Mouse (Mus musculus): ENCODE measurements around the gene Dhdds.

Dhdds gene

GRCm38 (mm10) chr4:134000466-134001438 is at the start of gene Dhdds:
Gene Dhdds (minus strand): TSS chr4:134000918.
- DNase-seq: peak; percentile 94

DNA sequence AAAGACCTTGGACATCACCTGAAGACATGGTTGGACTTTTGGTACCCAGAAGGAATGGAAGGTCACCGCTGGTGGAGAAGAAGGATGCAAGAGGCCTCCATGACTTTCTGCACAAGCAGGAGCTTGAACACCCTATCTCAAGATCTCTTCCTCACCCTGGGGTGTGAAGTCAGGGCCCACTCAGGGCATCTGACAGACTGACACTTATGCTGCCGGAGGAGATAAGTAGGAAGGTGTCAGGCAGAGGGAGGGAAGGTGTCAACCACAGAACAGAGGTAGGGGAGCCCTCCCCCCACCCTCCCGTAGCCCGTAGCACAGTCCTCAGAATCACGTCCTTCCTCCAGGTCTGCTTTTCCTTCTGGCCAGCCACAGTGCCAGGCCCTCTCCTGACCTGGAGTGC is 46.9 kb upstream of the Dhdds start:
- no peak for DNase-seq

- DNase-seq: no peak
These were observed 42.3 kb upstream of the Dhdds start for GRCm38 (mm10) chr4:134043041-134043440.

GRCm38 (mm10) chr4:134041317-134042123 is 40.8 kb upstream of the Dhdds start:
- no peak for DNase-seq

DNA sequence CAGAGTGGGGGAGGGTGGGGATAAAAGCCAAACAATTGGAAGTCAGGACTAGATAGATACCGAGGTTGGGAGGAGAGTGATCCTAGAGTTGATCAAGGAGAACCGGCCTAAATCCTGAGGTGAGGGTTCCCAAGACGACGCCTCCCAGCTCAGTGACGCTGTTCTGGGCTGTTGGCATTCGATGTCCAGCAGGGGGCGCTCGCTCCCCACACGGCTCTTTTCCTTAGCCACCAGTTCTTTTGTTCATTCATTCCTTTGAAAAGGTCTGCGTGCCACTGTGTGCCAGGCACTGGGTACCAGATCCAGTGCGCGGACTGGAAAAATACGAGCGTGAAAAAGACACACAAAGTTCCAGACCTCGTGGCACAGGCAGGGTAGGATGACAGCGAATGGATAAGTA is 35.2 kb upstream of the Dhdds start:
- DNase-seq: peak; percentile 74

DNA sequence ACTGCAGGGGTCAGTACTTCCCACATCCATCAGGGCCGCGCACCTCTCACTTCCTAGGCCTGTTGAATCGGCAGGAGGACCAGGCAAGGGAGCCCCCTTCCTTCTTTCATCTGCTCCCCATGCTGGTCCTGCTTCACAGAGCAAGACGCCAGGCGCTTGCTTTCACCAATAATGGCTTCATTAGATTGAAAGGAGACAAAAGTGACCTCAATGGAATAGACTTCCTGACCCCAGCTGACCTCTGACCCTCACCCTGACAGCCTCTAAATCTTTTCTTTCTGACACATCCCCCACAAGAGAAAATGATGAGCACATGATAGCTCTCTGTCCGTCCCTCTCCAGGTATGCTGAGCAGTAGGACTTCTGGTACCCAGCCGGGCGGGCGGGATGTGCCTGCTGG is 25.1 kb upstream of the Dhdds start:
- no peak for DNase-seq

DNA sequence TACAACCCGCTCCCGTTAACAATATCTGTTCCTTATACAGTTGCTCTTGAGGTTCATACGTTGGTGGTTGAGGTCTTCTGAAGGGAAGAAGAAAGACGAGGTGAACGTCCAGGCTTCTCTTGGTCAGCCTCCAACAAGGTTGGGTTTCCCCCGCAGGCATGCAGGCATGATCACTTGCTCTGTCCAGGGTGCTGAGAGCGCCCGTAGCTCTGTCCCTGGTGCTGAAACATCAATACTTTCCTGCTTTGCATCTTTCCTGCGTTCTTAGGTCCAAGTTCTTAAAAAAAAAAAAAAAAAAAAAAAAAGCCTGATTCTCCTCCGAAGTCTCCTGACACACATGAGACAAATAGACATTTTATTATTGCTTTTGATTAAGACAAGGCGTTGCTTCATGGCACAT is 19.9 kb upstream of the Dhdds start:
- DNase-seq: no peak

DNA sequence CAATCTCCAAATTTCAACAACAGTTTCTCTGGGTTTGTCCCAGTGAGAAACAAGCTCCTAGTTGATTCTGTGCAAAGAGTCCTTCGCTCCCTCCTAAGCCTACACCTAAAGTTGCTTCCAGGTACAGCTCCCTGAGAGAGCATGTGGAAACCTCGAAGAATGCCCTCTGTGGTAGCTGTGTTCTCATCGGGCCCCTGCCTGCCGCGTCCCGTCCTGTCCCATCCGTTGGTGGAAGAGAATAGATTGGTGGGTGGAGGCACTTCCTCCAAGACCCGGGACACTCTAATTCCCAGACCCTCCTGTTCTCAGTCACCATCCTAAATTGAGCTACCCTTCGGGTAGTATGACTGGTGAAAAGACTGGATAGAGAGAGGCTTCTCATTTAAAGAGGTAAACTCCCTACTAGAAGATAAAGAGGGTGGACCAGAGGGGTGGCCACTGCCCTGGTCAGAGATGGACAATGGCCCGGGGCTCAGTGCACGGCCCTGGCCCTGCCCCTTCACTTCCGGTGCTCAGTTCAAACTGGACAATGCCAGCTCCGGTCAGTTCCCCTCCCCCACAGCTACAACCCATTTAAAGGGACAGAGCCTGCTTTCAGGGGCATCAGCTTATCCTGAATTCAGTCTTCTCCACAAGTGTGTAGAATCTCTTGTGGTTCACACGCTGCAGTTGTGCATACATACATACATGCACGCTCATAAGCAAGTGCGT is 19.1 kb upstream of the Dhdds start:
- no peak for DNase-seq

DNA sequence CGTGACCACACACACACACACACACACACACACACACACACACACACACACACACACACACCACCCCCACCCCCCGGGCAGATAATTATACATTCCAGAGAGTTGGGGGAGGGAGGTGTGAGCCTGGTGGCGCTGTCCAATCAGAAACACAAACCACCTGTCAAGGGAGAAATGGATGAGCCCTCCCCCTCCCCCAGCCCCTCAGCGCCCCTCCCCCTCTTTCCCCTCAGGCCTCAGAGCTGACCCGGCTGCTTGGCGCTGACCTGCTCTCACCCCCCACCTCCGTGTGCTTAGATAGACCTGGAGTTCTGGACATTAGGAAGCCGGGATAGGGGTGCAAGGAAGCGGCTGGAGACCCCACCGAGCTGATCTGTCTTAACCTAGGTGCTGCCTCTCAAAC is 18.5 kb upstream of the Dhdds start:
- DNase-seq: no peak

GRCm38 (mm10) chr4:134018779-134019145 is 18.0 kb upstream of the Dhdds start, which contains the start of gene Lin28a:
Gene Lin28a (minus strand): TSS chr4:134018841.
- DNase-seq: no peak

GRCm38 (mm10) chr4:134018038-134018778 is 17.5 kb upstream of the Dhdds start:
- no peak for DNase-seq

DNA sequence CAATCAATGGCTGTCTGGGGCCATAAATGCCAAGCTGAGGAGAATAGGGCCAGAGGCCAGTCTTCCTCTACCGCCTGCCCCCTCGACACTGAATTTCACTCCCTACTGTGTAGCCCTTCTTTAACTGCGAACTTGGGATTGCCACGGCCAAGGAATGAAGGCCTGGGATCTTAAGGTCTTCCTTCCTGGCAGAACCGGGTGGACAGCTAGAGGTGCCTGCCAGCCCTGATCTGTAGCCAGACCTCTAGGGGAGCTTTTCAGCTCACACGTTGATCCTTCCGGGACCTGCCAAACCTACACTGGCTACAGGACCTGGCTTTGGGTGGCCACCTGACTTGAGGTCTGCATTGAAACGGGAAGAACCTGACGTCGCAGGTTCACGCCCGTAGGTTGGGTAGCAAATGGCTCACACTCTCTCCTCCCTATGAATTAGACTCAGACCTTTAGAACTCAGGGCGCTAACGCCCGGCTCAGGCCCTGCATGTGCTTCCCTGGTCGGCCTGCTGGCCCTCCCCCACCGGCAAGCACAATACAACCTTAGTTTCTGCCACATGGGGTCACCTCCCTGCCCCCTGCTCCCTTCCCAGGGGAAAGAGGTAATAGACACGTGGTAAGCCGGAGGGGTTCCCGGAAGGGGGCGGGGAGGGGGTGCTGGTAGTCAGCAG is 16.6 kb upstream of the Dhdds start:
- no peak for DNase-seq

DNA sequence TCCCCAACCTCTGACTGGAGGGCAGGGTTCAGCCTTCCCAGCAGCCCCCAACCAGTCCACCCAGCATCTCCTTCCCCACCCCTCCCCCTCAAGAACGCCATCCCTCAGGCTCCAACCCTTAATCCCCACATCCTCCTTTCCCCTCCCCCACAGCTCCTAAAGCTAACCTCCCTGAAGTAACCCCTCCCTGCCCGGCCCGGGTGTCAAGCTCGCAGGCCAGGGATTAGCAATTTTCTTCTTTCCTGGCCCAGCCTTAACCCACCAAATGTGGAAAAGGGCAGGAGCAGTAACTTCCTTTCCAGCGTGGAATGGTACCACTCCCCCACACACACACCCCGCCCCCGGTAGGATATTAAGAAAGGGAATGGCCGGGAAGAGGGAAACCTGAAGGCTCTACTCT is 16.0 kb upstream of the Dhdds start:
- DNase-seq: no peak

GRCm38 (mm10) chr4:134016208-134016607 is 15.5 kb upstream of the Dhdds start:
- no peak for DNase-seq

DNA sequence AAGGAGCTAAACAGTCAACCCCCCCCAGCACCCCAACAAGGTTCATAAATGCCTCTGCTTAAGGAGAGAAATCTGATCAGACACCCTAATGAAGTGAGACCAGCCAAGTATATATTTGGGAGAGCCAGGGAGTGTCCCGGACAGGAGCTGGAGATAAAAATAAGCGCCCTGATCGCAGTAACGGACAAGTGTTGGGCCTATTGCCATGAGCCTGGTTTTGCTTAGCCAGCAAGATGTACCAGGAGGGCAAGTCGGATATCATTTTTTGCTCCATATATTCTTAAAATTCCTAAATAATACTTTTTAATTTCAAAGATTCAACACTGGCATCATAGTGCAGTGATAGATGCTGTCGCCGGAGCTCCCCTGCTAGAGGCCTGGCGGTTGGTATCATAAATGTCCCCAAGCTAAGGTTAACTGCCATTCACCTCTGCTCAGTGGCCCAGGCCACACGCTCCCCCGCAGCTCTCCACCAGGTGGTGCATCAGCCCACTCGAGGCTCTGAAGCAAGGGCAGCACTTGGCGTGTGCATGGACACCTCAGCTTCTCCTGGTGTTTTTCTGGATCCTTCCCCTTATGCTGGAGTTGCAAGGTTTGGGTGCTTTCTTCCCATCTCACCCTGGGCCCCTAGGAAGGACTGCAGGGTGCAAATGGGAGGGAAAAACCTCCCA is 12.3 kb upstream of the Dhdds start:
- no peak for DNase-seq

DNA sequence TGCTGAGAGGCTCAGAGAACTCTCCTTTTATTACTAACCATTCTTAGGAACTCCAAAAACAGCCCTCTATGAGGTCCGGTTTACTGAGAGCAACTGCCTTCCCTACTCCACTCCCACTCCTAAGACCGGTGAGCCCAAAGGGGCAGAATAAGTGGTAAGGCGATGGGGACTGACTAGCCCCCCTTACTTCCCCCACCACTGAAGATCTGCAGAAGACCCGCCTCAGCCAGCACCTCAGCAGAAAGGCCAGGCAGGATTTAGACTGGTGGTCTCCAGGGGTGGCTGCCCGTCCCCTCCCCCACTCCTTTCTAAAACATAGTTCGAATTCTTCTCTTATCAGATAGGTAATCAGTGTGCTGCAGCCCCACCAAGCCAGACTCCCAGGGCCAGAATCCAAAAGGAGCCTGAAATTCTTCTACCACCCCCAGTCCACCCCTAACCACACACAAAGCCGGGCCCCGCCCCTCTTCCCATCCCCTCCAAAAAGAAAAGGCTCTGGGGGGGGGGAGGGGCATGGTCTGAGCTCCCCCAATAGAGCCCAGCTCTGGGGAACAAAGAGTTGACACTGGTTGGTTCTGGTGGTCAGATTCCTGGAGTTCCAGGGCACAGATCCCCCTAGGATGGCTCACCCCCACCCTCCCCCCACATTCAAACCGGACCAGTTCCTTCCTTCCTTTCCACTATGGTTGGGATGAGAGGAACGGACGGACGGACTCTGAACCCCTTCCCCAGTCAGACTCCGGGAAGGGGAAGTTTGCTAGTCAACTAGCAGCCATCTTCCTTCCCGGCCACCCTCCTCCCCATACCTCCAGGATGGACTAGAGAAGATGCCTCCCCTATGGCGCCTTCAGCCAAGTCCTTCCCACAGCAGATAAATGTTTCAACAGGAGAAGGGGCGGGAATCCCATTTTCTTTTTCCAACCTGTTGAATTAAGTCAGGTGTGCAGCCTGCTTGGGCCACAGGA is 11.0 kb upstream of the Dhdds start:
- no peak for DNase-seq

- no peak for DNase-seq
These were observed 9.0 kb upstream of the Dhdds start for GRCm38 (mm10) chr4:134009709-134010108.

DNA sequence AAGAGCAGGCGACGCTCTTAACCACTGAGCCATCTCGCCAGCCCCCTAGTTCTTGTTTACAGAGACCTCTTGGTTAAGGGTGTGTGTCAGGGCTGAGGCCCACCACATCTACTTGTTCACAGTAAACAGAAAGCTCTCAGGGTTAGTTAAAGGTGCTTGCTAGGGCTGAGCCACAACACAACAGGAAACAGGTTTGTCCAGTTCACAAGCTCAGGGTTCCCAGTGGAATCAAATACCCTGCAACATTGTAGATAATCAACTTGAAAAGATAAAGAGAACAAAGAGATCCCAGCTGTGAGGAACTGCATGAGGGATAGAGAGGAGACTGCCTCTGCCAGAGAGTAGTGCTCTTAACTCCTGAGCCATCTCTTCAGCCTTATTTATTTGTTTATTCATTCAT is 6.1 kb upstream of the Dhdds start:
- no peak for DNase-seq

DNA sequence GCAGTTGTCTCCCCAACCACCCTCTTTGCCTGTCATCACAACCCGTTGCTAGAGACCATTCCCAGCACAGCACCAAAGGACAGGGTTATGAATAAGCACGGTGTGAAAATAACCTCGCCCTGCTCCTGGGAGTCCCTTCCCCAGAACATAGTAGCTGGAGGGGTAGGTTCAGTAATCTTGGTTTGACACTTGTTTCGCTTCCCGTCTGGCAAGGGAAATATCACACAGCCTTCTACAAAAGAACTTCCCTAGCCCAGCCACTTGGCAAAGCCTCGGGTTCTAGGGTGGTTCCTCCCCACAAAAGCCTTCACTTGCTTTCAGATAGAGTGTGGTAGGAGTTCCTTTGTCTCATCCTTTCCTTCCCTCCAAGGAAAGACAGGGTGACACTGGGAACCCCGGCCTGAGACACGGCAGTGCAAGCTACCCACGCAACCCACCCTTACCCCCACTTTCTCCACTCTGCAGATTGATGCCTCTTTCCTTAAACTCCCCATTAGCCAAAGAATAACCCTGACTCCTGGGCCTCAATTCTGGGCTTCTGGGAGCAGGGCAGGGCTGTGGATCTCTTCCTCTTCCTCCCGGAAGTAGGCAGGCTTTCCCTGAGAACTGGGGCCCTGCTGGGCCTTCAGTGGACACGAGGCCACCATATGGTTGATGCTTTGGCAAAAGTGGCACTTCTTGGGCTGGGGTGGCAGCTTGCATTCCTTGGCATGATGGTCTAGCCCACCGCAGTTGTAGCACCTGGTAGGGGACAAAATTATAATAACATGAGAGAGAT is 5.1 kb upstream of the Dhdds start:
- DNase-seq: no peak
